Mouse (Mus musculus) limb, embryonic 14.5 days (tissue): ENCODE measurements around the gene Lpp. TPM values are rescaled to one million over a fixed set of nuclear protein-coding genes. Genes with fewer than 3 reads are reported as not detected.

ENCODE experiments used
- ATAC-seq: fragments of 200-750 bp; cut with Nextera tagmentation; 2 replicates; pipeline ENCODE4 v1.8.0; 2017; ENCODE audit warnings: low read depth, moderate number of reproducible peaks, moderate TSS enrichment; ENCODE audit not compliant: low FRiP score
- DNase-seq: peaks from one replicate; pipeline ENCODE4 v3.0.0-alpha.2; 2015; ENCODE audit warnings: low spot score
- H3K27ac ChIP-seq: fragments of 300-500 bp; sonication (generic); replicated peaks from 2 replicates; pipeline ENCODE4 v1.5.1; 2014; ENCODE audit warnings: low read depth, mild to moderate bottlenecking, low read length, moderate library complexity, mixed read lengths
- H3K27me3 ChIP-seq: fragments of 300-500 bp; sonication (generic); 2 replicates; pipeline ENCODE4 v1.6.1; 2014; ENCODE audit warnings: low read length, mixed read lengths; ENCODE audit not compliant: control insufficient read depth, insufficient read depth
- H3K36me3 ChIP-seq: fragments of 300-500 bp; sonication (generic); 2 replicates; pipeline ENCODE4 v1.6.1; 2014; ENCODE audit warnings: mild to moderate bottlenecking, low read length, moderate library complexity, mixed read lengths; ENCODE audit not compliant: control insufficient read depth, insufficient read depth
- H3K4me1 ChIP-seq: fragments of 300-500 bp; sonication (generic); 2 replicates; pipeline ENCODE4 v1.6.1; 2014; ENCODE audit warnings: antibody characterized with exemption, low read length, mixed read lengths; ENCODE audit not compliant: control insufficient read depth, insufficient read depth
- H3K4me2 ChIP-seq: fragments of 300-500 bp; sonication (generic); replicated peaks from 2 replicates; pipeline ENCODE4 v1.6.1; 2014; ENCODE audit warnings: low read depth, mild to moderate bottlenecking, low read length, moderate library complexity; ENCODE audit not compliant: severe bottlenecking
- H3K4me3 ChIP-seq: fragments of 300-500 bp; sonication (generic); replicated peaks from 2 replicates; pipeline ENCODE4 v1.5.1; 2014; ENCODE audit warnings: low read length
- H3K9ac ChIP-seq: fragments of 300-500 bp; sonication (generic); 2 replicates; pipeline ENCODE4 v1.6.1; 2014; ENCODE audit warnings: mild to moderate bottlenecking, low read depth, low read length, moderate library complexity; ENCODE audit not compliant: severe bottlenecking
- H3K9me3 ChIP-seq: fragments of 300-500 bp; sonication (generic); 2 replicates; pipeline ENCODE4 v1.6.1; 2016; ENCODE audit warnings: low read length; ENCODE audit not compliant: control insufficient read depth
- POLR2A ChIP-seq: fragments of 200-500 bp; IDR thresholded peaks from 2 replicates; pipeline ENCODE4 v1.8.0; 2012; ENCODE audit warnings: inconsistent platforms, mild to moderate bottlenecking, moderate library complexity, borderline replicate concordance; ENCODE audit not compliant: insufficient read depth, insufficient read length; ENCODE audit errors: extremely low read depth
- WGBS: fragments of 180-500 bp; shearing (Covaris S2); extraction: QIAGEN DNeasy Blood & Tissue Kit; methylation state at CpG from one replicate; pipeline ENCODE4 v1.1.7; 2014; 5-methylcytosine and 5-hydroxymethylcytosine counted together
- polyA plus RNA-seq, 2 experiments: library from polyadenylated mRNA; depleted of rRNA in 1 of 2; stranded (reverse) in 1 of 2; unstranded in 1 of 2; fragments of >200 nt; fragmentation: Nextera tagmentation in 1 of 2; extraction: Ambion mirVana in 1 of 2; gene quantifications; 2 replicates each; pipeline versions ENCODE4 v1.2.1 to v1.2.3; 2012 to 2014

The Lpp gene
- polyA plus RNA-seq, 2 experiments = 15.1 to 46.7 TPM

DNA sequence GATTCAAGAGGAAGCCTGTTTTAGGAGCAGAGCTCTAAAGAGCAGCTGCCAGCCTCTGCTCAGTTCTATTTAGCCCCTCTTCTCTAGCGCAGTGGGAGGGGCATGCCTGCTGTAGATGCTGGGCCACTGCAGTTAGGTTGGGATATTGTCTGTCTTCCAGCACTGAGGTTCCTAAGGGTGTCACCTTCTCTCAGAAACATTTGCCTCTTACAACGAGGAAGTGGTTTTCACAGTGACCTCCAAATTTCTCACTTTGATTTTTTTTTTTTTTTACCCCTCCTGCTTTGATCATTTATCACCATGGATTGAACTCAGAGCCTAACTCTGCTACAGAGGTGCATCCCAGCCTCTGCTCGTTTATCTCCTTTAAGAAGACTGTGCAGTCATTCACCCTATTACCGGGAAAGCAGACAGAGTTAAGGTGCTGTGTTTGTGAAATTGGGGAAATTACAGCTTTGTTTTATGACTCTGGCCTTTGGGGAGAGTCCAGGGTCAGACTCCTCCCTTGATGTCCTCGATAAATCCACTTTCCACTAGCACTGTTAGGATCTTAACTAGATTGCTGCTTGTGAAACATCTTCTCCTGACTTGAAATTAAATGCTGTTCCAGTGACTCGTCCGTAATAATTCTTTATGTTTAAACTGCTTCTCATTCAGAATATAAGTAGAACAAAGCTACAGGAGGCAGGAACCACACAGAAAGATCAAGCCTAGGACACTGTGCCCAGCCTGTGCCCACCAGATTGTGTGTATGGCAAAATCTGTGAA lies 111.7 kb downstream of the Lpp start:
- Histone ChIP-seq H3K4me2 (no peak overlapping the region), H3K4me3 (no peak overlapping the region), H3K9ac (no peak overlapping the region), H3K27ac (no peak overlapping the region), H3K9me3 (no peaks in the 10 kb centered on the region), H3K27me3 (no peaks in the 10 kb centered on the region), H3K36me3 (no peaks in the 10 kb centered on the region), H3K4me1 (peaks cover 18% of the 10 kb centered on the region)
- 36% methylated on average over 7 of the region's 7 CpGs for WGBS
- no peak for DNase-seq
- ATAC-seq = no peak
- no peak for TF ChIP-seq POLR2A

DNA sequence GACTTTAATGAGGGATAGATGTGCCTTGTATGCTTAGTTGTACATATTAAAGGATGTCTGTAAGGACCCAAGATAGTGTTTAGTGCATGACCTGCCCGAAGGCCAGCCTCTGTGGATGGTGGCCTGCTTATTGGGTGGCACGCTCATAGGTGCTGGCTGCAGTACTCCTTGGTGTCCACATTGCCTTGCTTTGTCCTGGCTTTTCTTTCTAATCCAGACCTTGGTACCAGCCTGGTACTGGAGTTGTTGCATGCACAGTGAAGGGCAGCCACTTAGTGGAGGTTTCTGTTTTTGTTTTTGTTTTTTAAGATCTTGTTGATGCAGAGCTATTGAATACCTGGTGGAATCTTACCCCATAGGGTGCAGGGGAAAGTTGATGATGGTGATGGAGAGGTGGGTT lies 112.9 kb downstream of the Lpp start:
- H3K27me3 ChIP-seq = no peaks in the 10 kb centered on the region
- H3K4me1 ChIP-seq = peaks cover 15% of the 10 kb centered on the region
- ATAC-seq (no peak), DNase-seq (no peak)
- H3K9ac ChIP-seq = no peak overlapping the region
- H3K4me2 ChIP-seq = no peak overlapping the region
- H3K36me3 ChIP-seq = no peaks in the 10 kb centered on the region
- WGBS = 95% methylated on average over 2 of the region's 2 CpGs
- no peak for TF ChIP-seq POLR2A
- no peak overlapping the region for H3K27ac ChIP-seq
- H3K9me3 ChIP-seq = no peaks in the 10 kb centered on the region
- H3K4me3 ChIP-seq = no peak overlapping the region

DNA sequence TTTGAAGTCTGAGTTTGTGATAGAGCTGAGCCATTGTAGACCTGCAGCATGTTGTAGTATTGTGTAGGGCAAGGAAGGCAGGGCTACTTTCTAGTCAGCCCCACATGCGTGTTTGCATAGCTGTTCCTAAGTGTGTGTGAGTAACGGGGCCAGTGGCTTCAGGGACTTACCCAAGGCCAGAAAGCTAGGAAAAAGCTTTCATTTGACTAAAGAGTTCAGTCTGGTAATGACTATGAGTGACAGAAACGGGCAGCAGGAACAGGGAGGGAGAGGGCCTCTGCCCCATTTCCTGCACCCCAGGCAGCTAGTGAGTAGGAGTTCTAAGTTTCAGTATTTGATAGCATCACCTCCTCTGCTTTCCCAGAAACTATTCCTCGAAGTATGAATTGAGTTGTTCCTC lies 113.4 kb downstream of the Lpp start:
- Histone ChIP-seq H3K27me3 (no peaks in the 10 kb centered on the region), H3K9me3 (no peaks in the 10 kb centered on the region), H3K27ac (no peak overlapping the region), H3K4me3 (no peak overlapping the region), H3K36me3 (no peaks in the 10 kb centered on the region), H3K4me2 (no peak overlapping the region), H3K9ac (no peak overlapping the region), H3K4me1 (peaks cover 11% of the 10 kb centered on the region; the same call in 1 of the 2 replicates)
- WGBS = 41% methylated on average over 4 of the region's 4 CpGs
- no peak for DNase-seq
- ATAC-seq = no peak
- TF ChIP-seq POLR2A = no peak

DNA sequence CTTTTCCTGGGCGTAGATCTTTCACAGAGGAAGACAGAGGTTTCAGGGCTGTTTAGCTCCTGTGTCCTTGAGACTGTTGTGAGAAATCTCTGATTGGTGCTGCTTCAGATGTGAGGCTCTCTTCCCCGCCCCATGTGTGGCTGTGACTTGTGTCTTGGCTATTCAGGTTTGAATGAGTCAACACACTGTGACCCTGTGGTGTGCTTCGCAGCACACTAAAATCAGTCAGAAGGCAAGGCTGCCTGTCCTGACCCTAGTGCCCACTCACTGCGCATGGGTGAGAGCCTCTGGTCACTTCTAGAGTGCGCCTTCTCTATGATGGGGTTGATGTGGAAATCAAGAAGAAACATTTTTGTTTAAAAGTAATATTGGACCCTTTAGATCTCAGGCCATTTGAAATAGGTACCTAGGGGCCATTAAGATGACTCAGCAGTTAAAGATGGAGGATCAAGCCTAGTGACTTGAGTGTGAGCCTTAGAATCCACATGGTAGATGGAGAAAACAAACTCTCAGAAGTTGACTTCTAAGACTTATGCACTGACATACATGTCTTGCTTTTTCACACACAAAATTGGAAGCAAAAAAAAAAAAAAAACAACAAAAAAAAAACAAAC lies 114.7 kb downstream of the Lpp start:
- TF ChIP-seq POLR2A = no peak
- H3K27ac ChIP-seq = no peak overlapping the region
- WGBS = 92% methylated on average over 5 of the region's 5 CpGs
- no peak for ATAC-seq
- H3K36me3 ChIP-seq = no peaks in the 10 kb centered on the region
- DNase-seq = no peak
- H3K9ac ChIP-seq = no peak overlapping the region
- no peak overlapping the region for H3K4me3 ChIP-seq
- no peaks in the 10 kb centered on the region for H3K9me3 ChIP-seq
- peaks cover 7% of the 10 kb centered on the region; the same call in 1 of the 2 replicates for H3K4me1 ChIP-seq
- no peaks in the 10 kb centered on the region for H3K27me3 ChIP-seq
- no peak overlapping the region for H3K4me2 ChIP-seq

DNA sequence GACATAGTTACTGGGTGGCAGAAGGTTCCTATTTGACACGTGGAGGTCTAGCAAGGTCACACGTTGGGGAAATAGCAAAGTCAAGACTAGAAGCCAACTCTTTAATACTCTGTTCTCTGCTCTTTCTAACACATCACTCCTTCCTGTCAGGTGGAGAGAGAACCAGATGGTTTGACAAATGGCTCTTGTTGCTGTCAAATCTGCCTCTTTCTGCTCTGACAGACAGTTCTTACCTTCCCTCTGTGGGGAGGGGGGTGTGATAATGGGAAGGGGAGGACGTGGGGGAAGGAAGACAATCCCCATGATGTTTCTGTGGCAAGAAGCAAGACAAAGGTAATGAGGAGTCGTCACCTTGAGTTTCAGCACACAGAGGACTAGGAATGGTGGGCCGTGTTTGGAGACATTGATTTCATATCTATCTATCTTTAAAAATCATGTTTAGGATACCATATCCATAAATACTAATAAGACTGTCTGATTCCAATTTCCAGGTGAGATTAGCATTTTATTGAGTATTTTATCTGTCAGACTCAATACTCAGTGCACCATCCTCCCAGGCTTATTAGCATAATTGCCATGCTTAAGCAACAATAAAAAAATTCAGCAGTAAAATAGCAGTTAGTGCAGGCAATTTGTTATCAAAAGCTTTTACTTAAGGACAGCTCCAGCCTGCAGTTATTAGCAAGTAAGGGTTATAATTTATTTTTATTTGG lies 115.9 kb downstream of the Lpp start:
- DNase-seq (no peak), ATAC-seq (no peak)
- Histone ChIP-seq H3K9ac (no peak overlapping the region), H3K4me3 (no peak overlapping the region), H3K27ac (no peak overlapping the region), H3K4me1 (peaks cover 7% of the 10 kb centered on the region; the same call in 1 of the 2 replicates), H3K27me3 (no peaks in the 10 kb centered on the region), H3K4me2 (no peak overlapping the region), H3K36me3 (no peaks in the 10 kb centered on the region), H3K9me3 (no peaks in the 10 kb centered on the region)
- WGBS = 66% methylated on average over 5 of the region's 5 CpGs
- TF ChIP-seq POLR2A = no peak
